Mouse (Mus musculus) midbrain, embryonic 11.5 days (tissue): ENCODE data around the gene Isg20l2. TPM values are rescaled to one million over a fixed set of nuclear protein-coding genes. Genes with fewer than 3 reads are reported as not detected.
A peak's percentile ranks its signal among the peaks of the same experiment; 100 is the strongest.

Experiments used
- ATAC-seq: fragments of 200-750 bp; cut with Nextera tagmentation; 2 replicates; pipeline ENCODE4 v1.8.0; 2017; ENCODE audit warnings: moderate TSS enrichment, moderate library complexity; ENCODE audit not compliant: low FRiP score
- DNase-seq: peaks from one replicate; pipeline ENCODE4 v3.0.0; 2015; ENCODE audit warnings: low spot score; ENCODE audit errors: missing footprints
- H3K27ac ChIP-seq: fragments of 300-500 bp; sonication (generic); 2 replicates; pipeline ENCODE4 v1.5.1; 2014; ENCODE audit warnings: low read depth, low read length
- H3K27me3 ChIP-seq: fragments of 300-500 bp; sonication (generic); 2 replicates; pipeline ENCODE4 v1.6.1; 2014; ENCODE audit warnings: mild to moderate bottlenecking, low read length, moderate library complexity, mixed read lengths; ENCODE audit not compliant: control insufficient read depth, insufficient read depth
- H3K36me3 ChIP-seq: fragments of 300-500 bp; sonication (generic); 2 replicates; pipeline ENCODE4 v1.6.1; 2014; ENCODE audit warnings: mild to moderate bottlenecking, low read length, moderate library complexity, mixed read lengths; ENCODE audit not compliant: control insufficient read depth, insufficient read depth
- H3K4me1 ChIP-seq: fragments of 300-500 bp; sonication (generic); 2 replicates; pipeline ENCODE4 v1.6.1; 2014; ENCODE audit warnings: low read length; ENCODE audit not compliant: control insufficient read depth, insufficient read depth
- H3K4me2 ChIP-seq: fragments of 300-500 bp; sonication (generic); 2 replicates; pipeline ENCODE4 v1.6.1; 2014; ENCODE audit warnings: mild to moderate bottlenecking, moderate library complexity
- H3K4me3 ChIP-seq: fragments of 300-500 bp; sonication (generic); 2 replicates; pipeline ENCODE4 v1.5.1; 2014; ENCODE audit warnings: low read depth, low read length
- H3K9ac ChIP-seq: fragments of 300-500 bp; sonication (generic); 2 replicates; pipeline ENCODE4 v1.6.1; 2014; ENCODE audit warnings: low read length
- H3K9me3 ChIP-seq: fragments of 300-500 bp; sonication (generic); 2 replicates; pipeline ENCODE4 v1.6.1; 2016; ENCODE audit warnings: low read length; ENCODE audit not compliant: control insufficient read depth
- WGBS: fragments of 180-500 bp; shearing (Covaris S2); extraction: QIAGEN DNeasy Blood & Tissue Kit; methylation state at CpG from one replicate; pipeline ENCODE4 v1.1.7; 2014; 5-methylcytosine and 5-hydroxymethylcytosine counted together
- polyA plus RNA-seq: library from polyadenylated mRNA; unstranded; fragments of >200 nt; fragmentation: Nextera tagmentation; extraction: Ambion mirVana; gene quantifications from 2 replicates; pipeline ENCODE4 v1.2.1, GENCODE M21; 2014

Gene Isg20l2
- polyA plus RNA-seq, 1 experiment from 2014 or later = 53.9 TPM

GRCm38 (mm10) chr3:87935776-87936175 is 5.7 kb downstream of the Isg20l2 start:
- H3K4me3 ChIP-seq = no peak overlapping the region

GRCm38 (mm10) chr3:87940611-87941010 is 10.5 kb downstream of the Isg20l2 start:
- Histone ChIP-seq H3K9me3 (no peaks in the 10 kb centered on the region), H3K4me2 (no peak overlapping the region), H3K27ac (no peak overlapping the region), H3K4me1 (peaks cover 15% of the 10 kb centered on the region), H3K9ac (no peak overlapping the region), H3K36me3 (peaks cover 27% of the 10 kb centered on the region), H3K4me3 (no peak overlapping the region), H3K27me3 (no peaks in the 10 kb centered on the region)
- DNase-seq (peak; percentile 81), ATAC-seq (no peak)
- 57% methylated on average over 5 of the region's 5 CpGs for WGBS

More at GRCm38 (mm10) chr3:87935776-87936175, 5.7 kb downstream of the Isg20l2 start:
- peaks cover 9% of the 10 kb centered on the region for H3K4me1 ChIP-seq
- H3K9ac ChIP-seq = no peak overlapping the region
- no peak overlapping the region for H3K4me2 ChIP-seq
- WGBS = 97% methylated on average over 2 of the region's 2 CpGs
- H3K36me3 ChIP-seq = peaks cover 25% of the 10 kb centered on the region
- H3K27ac ChIP-seq = no peak overlapping the region
- peak; percentile 44; the same call in 1 of the 2 replicates for ATAC-seq
- no peaks in the 10 kb centered on the region for H3K9me3 ChIP-seq
- DNase-seq = peak; percentile 98
- no peaks in the 10 kb centered on the region; the same call in 1 of the 2 replicates for H3K27me3 ChIP-seq

GRCm38 (mm10) chr3:87942471-87942870 is 12.4 kb downstream of the Isg20l2 start:
- no peak overlapping the region for H3K4me2 ChIP-seq
- no peak overlapping the region for H3K4me3 ChIP-seq
- H3K27ac ChIP-seq = no peak overlapping the region
- WGBS = 99% methylated on average over 2 of the region's 2 CpGs
- H3K27me3 ChIP-seq = no peaks in the 10 kb centered on the region
- H3K9ac ChIP-seq = no peak overlapping the region
- peaks cover 23% of the 10 kb centered on the region for H3K36me3 ChIP-seq
- peaks cover 34% of the 10 kb centered on the region for H3K4me1 ChIP-seq
- H3K9me3 ChIP-seq = no peaks in the 10 kb centered on the region
- ATAC-seq = no peak
- peak; percentile 60 for DNase-seq

- no peak overlapping the region for H3K27ac ChIP-seq
- DNase-seq (peak; percentile 77), ATAC-seq (no peak)
- no peaks in the 10 kb centered on the region for H3K27me3 ChIP-seq
- no peak overlapping the region for H3K4me3 ChIP-seq
- peaks cover 45% of the 10 kb centered on the region for H3K4me1 ChIP-seq
- WGBS = 87% methylated on average over 7 of the region's 7 CpGs
- H3K9me3 ChIP-seq = no peaks in the 10 kb centered on the region
- H3K9ac ChIP-seq = no peak overlapping the region
- no peak overlapping the region for H3K4me2 ChIP-seq
- peaks cover 18% of the 10 kb centered on the region for H3K36me3 ChIP-seq
Measured at GRCm38 (mm10) chr3:87943586-87943985, 13.5 kb downstream of the Isg20l2 start.

- peak overlapping the region; percentile 42 for H3K9ac ChIP-seq
- WGBS = 14% methylated on average over 4 of the region's 4 CpGs
- DNase-seq (peak; percentile 90), ATAC-seq (peak; percentile 39; the same call in 1 of the 2 replicates)
- H3K4me1 ChIP-seq = peaks cover 56% of the 10 kb centered on the region
- no peaks in the 10 kb centered on the region for H3K9me3 ChIP-seq
- no peaks in the 10 kb centered on the region for H3K27me3 ChIP-seq
- H3K36me3 ChIP-seq = peaks cover 14% of the 10 kb centered on the region
- H3K4me3 ChIP-seq = no peak overlapping the region
- H3K4me2 ChIP-seq = peak overlapping the region; percentile 13; the same call in 1 of the 2 replicates
- peak overlapping the region; percentile 90 for H3K27ac ChIP-seq
Measured at GRCm38 (mm10) chr3:87944838-87945600, 14.9 kb downstream of the Isg20l2 start.

GRCm38 (mm10) chr3:87945781-87946540 is 15.8 kb downstream of the Isg20l2 start:
- peak overlapping the region; percentile 80 for H3K9ac ChIP-seq
- peak; percentile 90 for DNase-seq
- 1% methylated on average over 12 of the region's 12 CpGs for WGBS
- no peaks in the 10 kb centered on the region for H3K27me3 ChIP-seq
- H3K4me1 ChIP-seq = peaks cover 63% of the 10 kb centered on the region
- H3K36me3 ChIP-seq = peaks cover 13% of the 10 kb centered on the region
- H3K27ac ChIP-seq = peak overlapping the region; percentile 90
- H3K9me3 ChIP-seq = no peaks in the 10 kb centered on the region
- no peak for ATAC-seq
- H3K4me2 ChIP-seq = peak overlapping the region; percentile 13
- H3K4me3 ChIP-seq = no peak overlapping the region

GRCm38 (mm10) chr3:87946541-87946860 is 16.4 kb downstream of the Isg20l2 start:
- 6% methylated on average over 1 of the region's 1 CpGs for whole genome bisulfite sequencing
- Histone ChIP-seq H3K4me2 (no peak overlapping the region), H3K9me3 (no peaks in the 10 kb centered on the region), H3K4me3 (no peak overlapping the region), H3K27ac (peak overlapping the region; percentile 90), H3K9ac (peak overlapping the region; percentile 80), H3K27me3 (no peaks in the 10 kb centered on the region), H3K4me1 (peaks cover 68% of the 10 kb centered on the region), H3K36me3 (peaks cover 9% of the 10 kb centered on the region)
- ATAC-seq (no peak), DNase-seq (peak; percentile 92)

- peak overlapping the region; percentile 56 for H3K4me3 ChIP-seq
- H3K4me1 ChIP-seq = peaks cover 75% of the 10 kb centered on the region
- DNase-seq (peak; percentile 97), ATAC-seq (peak; percentile 17)
- peak overlapping the region; percentile 83 for H3K4me2 ChIP-seq
- H3K27ac ChIP-seq = peak overlapping the region; percentile 90
- no peaks in the 10 kb centered on the region for H3K9me3 ChIP-seq
- 2% methylated on average over 26 of the region's 26 CpGs for WGBS
- H3K36me3 ChIP-seq = peaks cover 2% of the 10 kb centered on the region; the same call in 1 of the 2 replicates
- peak overlapping the region; percentile 80 for H3K9ac ChIP-seq
- H3K27me3 ChIP-seq = no peaks in the 10 kb centered on the region
Measured at GRCm38 (mm10) chr3:87947056-87947810, 17.1 kb downstream of the Isg20l2 start.
